Mouse (Mus musculus) stomach, embryonic 16.5 days (tissue): ENCODE measurements around the gene Tceal7. TPM values are rescaled to one million over a fixed set of nuclear protein-coding genes. Genes with fewer than 3 reads are reported as not detected.

ENCODE experiments used
- ATAC-seq: fragments of 200-750 bp; cut with Nextera tagmentation; 2 replicates; pipeline ENCODE4 v1.8.0; 2017; ENCODE audit warnings: moderate number of reproducible peaks, moderate TSS enrichment; ENCODE audit not compliant: insufficient read depth, low FRiP score
- H3K27ac ChIP-seq: fragments of 300-500 bp; sonication (generic); 2 replicates; pipeline ENCODE4 v1.5.1; 2014; ENCODE audit warnings: low read length
- H3K27me3 ChIP-seq: fragments of 300-500 bp; sonication (generic); 2 replicates; pipeline ENCODE4 v1.6.1; 2014; ENCODE audit warnings: low read length, control low read depth, mixed read lengths; ENCODE audit not compliant: control insufficient read depth, insufficient read depth
- H3K36me3 ChIP-seq: fragments of 300-500 bp; sonication (generic); 2 replicates; pipeline ENCODE4 v1.6.1; 2014; ENCODE audit warnings: low read length; ENCODE audit not compliant: control insufficient read depth, insufficient read depth
- H3K4me1 ChIP-seq: fragments of 300-500 bp; sonication (generic); 2 replicates; pipeline ENCODE4 v1.6.1; 2014; ENCODE audit warnings: low read length, control low read depth, mixed read lengths; ENCODE audit not compliant: control insufficient read depth, insufficient read depth
- H3K4me2 ChIP-seq: fragments of 300-500 bp; sonication (generic); 2 replicates; pipeline ENCODE4 v1.6.1; 2014; ENCODE audit warnings: low read depth, low read length, mixed read lengths
- H3K4me3 ChIP-seq: fragments of 300-500 bp; sonication (generic); replicated peaks from 2 replicates; pipeline ENCODE4 v1.5.1; 2014; ENCODE audit warnings: mild to moderate bottlenecking, low read length
- H3K9ac ChIP-seq: fragments of 300-500 bp; sonication (generic); 2 replicates; pipeline ENCODE4 v1.6.1; 2014; ENCODE audit warnings: low read length
- H3K9me3 ChIP-seq: fragments of 300-500 bp; sonication (generic); replicated peaks from 2 replicates; pipeline ENCODE4 v1.6.1; 2016; ENCODE audit warnings: low read length, control low read depth; ENCODE audit not compliant: control insufficient read depth
- WGBS: fragments of 180-500 bp; shearing (Covaris S2); extraction: QIAGEN DNeasy Blood & Tissue Kit; methylation state at CpG from one replicate; pipeline ENCODE4 v1.1.7; 2014; 5-methylcytosine and 5-hydroxymethylcytosine counted together
- polyA plus RNA-seq: library from polyadenylated mRNA; unstranded; fragments of >200 nt; fragmentation: Nextera tagmentation; extraction: Ambion mirVana; gene quantifications from 2 replicates; pipeline ENCODE4 v1.2.1, GENCODE M21; 2015

The Tceal7 gene
- polyA plus RNA-seq, 1 experiment from 2014 or later, result 94.6 TPM

DNA sequence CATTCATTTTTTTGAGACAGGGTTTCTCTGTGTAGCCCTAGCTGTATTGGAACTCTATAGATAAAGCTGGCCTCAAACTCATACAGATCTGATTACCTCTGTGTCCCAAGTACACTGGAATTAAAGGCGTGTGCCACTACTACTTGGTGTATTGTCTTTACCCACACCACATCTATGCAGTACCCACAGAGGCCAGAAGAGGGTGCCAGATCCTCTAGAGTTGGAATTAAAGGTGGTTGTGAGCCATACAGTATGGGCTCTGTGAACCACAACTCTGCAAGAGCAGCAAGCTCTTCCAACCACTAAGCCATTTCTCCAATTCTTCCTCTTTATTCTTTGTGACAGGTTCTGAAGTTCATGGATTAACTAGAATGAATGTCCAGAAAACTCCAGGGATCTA, 17.7 kb upstream of the Tceal7 start:
- H3K9me3 ChIP-seq, result no peaks in the 10 kb centered on the region
- no peak for ATAC-seq
- H3K27ac ChIP-seq, result no peak overlapping the region
- no peak overlapping the region for H3K4me3 ChIP-seq
- no peak overlapping the region for H3K4me2 ChIP-seq
- no peaks in the 10 kb centered on the region for H3K36me3 ChIP-seq
- H3K27me3 ChIP-seq, result no peaks in the 10 kb centered on the region; the same call in 1 of the 2 replicates
- H3K4me1 ChIP-seq, result no peaks in the 10 kb centered on the region
- WGBS, result 46% methylated on average over 1 of the region's 1 CpGs
- H3K9ac ChIP-seq, result no peak overlapping the region

- peak overlapping the region; percentile 47 for H3K4me3 ChIP-seq
- H3K36me3 ChIP-seq, result no peaks in the 10 kb centered on the region
- H3K27me3 ChIP-seq, result no peaks in the 10 kb centered on the region
- peak overlapping the region; percentile 59 for H3K4me2 ChIP-seq
- no peak overlapping the region for H3K27ac ChIP-seq
- WGBS, result 19% methylated on average over 7 of the region's 7 CpGs
- H3K9me3 ChIP-seq, result no peaks in the 10 kb centered on the region
- H3K4me1 ChIP-seq, result no peaks in the 10 kb centered on the region
- ATAC-seq, result no peak; the same call in 1 of the 2 replicates
- peak overlapping the region; percentile 56 for H3K9ac ChIP-seq
Observed at GRCm38 (mm10) chrX:136203257-136203656, 11.3 kb upstream of the Tceal7 start.

DNA sequence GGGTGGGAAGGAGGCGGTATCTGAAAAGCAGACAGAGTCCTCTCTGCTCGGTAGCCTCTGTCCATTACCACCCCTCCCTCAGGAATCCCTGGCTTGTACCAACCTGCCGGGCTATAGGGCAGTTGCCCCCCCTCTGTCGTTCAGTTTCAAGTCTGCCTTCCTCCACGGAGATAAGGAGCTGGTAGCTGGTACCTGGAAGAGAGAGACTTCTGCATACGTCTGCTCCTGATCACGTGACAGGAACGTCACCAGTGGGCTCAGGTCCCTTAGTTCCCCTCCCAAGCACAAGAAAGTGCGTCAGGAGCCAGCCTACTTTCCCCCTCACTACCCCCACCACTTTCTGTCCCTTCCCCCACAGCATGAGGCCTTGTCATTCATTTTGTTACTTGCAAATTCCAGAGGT, 10.9 kb upstream of the Tceal7 start, which contains the start of gene Tceal5:
TSS of gene Tceal5 (minus strand) at position 213 of the 403 bp plus-strand sequence.
- Histone ChIP-seq H3K27ac (no peak within 1 kb of the TSS), H3K9ac (peak within 1 kb of the TSS; percentile 56), H3K9me3 (no peaks in the 10 kb centered on the region), H3K4me2 (peak within 1 kb of the TSS; percentile 59), H3K4me3 (peak within 1 kb of the TSS; percentile 47), H3K27me3 (no peaks in the 10 kb centered on the region), H3K4me1 (no peaks in the 10 kb centered on the region), H3K36me3 (no peaks in the 10 kb centered on the region)
- 13% methylated on average over 9 of the region's 9 CpGs for WGBS
- ATAC-seq, result peak; percentile 33; the same call in 1 of the 2 replicates

- WGBS, result 66% methylated on average over 6 of the region's 6 CpGs
- Histone ChIP-seq H3K27ac (no peak overlapping the region), H3K4me1 (no peaks in the 10 kb centered on the region), H3K9me3 (no peaks in the 10 kb centered on the region), H3K4me3 (no peak overlapping the region), H3K4me2 (no peak overlapping the region), H3K27me3 (no peaks in the 10 kb centered on the region), H3K9ac (no peak overlapping the region), H3K36me3 (no peaks in the 10 kb centered on the region)
- no peak for ATAC-seq
Observed at GRCm38 (mm10) chrX:136204406-136204805, 10.2 kb upstream of the Tceal7 start.

GRCm38 (mm10) chrX:136213396-136213795, 1.2 kb upstream of the Tceal7 start:
- Histone ChIP-seq H3K4me1 (no peaks in the 10 kb centered on the region), H3K27me3 (no peaks in the 10 kb centered on the region), H3K36me3 (no peaks in the 10 kb centered on the region), H3K27ac (no peak overlapping the region), H3K9me3 (no peaks in the 10 kb centered on the region), H3K4me3 (no peak overlapping the region), H3K4me2 (no peak overlapping the region), H3K9ac (no peak overlapping the region)
- no peak for ATAC-seq
- WGBS, result 64% methylated on average over 2 of the region's 2 CpGs

- Histone ChIP-seq H3K27me3 (no peaks in the 10 kb centered on the region), H3K36me3 (no peaks in the 10 kb centered on the region), H3K9me3 (no peaks in the 10 kb centered on the region), H3K4me2 (no peak overlapping the region), H3K27ac (no peak overlapping the region), H3K9ac (no peak overlapping the region), H3K4me3 (no peak overlapping the region), H3K4me1 (no peaks in the 10 kb centered on the region)
- WGBS, result 43% methylated on average over 1 of the region's 1 CpGs
- no peak for ATAC-seq
Observed at GRCm38 (mm10) chrX:136216303-136216702, 1.7 kb downstream of the Tceal7 start.

- Histone ChIP-seq H3K4me2 (no peak overlapping the region), H3K4me1 (no peaks in the 10 kb centered on the region), H3K9me3 (no peaks in the 10 kb centered on the region), H3K9ac (no peak overlapping the region), H3K27me3 (no peaks in the 10 kb centered on the region; the same call in 1 of the 2 replicates), H3K4me3 (no peak overlapping the region), H3K36me3 (no peaks in the 10 kb centered on the region), H3K27ac (no peak overlapping the region)
- no peak for ATAC-seq
- WGBS, result 63% methylated on average over 6 of the region's 6 CpGs
Observed at GRCm38 (mm10) chrX:136223714-136224113, 9.1 kb downstream of the Tceal7 start.

- ATAC-seq, result no peak
Observed at GRCm38 (mm10) chrX:136227768-136228167, 13.2 kb downstream of the Tceal7 start.

GRCm38 (mm10) chrX:136238118-136238517, 23.5 kb downstream of the Tceal7 start:
- Histone ChIP-seq H3K4me3 (no peak overlapping the region), H3K4me1 (no peaks in the 10 kb centered on the region), H3K36me3 (no peaks in the 10 kb centered on the region), H3K27me3 (no peaks in the 10 kb centered on the region; the same call in 1 of the 2 replicates), H3K9me3 (no peaks in the 10 kb centered on the region), H3K4me2 (no peak overlapping the region), H3K27ac (no peak overlapping the region), H3K9ac (no peak overlapping the region)
- no peak for ATAC-seq
- 48% methylated on average over 3 of the region's 3 CpGs for WGBS

More at GRCm38 (mm10) chrX:136227768-136228167, 13.2 kb downstream of the Tceal7 start:
- WGBS, result 40% methylated on average over 5 of the region's 5 CpGs
- H3K4me1 ChIP-seq, result no peaks in the 10 kb centered on the region
- H3K4me2 ChIP-seq, result no peak overlapping the region
- H3K27ac ChIP-seq, result no peak overlapping the region
- H3K4me3 ChIP-seq, result no peak overlapping the region
- H3K27me3 ChIP-seq, result no peaks in the 10 kb centered on the region; the same call in 1 of the 2 replicates
- no peaks in the 10 kb centered on the region for H3K9me3 ChIP-seq
- no peak overlapping the region for H3K9ac ChIP-seq
- H3K36me3 ChIP-seq, result no peaks in the 10 kb centered on the region
